Mouse (Mus musculus): ENCODE measurements at regions not wholly inside any gene's neighbourhood (a gene's known extent, or its start where the extent isn't known, plus 50 kb on each side); places are given as distances from the start of the nearest gene placed in this dataset.
A peak's percentile ranks its signal among the peaks of the same experiment; 100 is the strongest.

- WGBS, result 84% methylated on average over 3 of the region's 3 CpGs
- no peak overlapping the region for H3K4me2 ChIP-seq (ENCODE audit: low read length)
- DNase-seq (ENCODE audit: low spot score), result no peak
These were observed 378.2 kb upstream of the Mmadhc start for GRCm38 (mm10) chr2:50674856-50675175.

GRCm38 (mm10) chr2:50674151-50674855 lies 377.7 kb upstream of the Mmadhc start:
- Histone ChIP-seq H3K9ac (ENCODE audit: low read depth, low read length) (no peak overlapping the region), H3K9me3 (replicated peaks; ENCODE audit: low read length) (no peaks in the 10 kb centered on the region), H3K4me1 (replicated peaks; ENCODE audit: insufficient read depth, low read length) (no peaks in the 10 kb centered on the region), H3K4me2 (ENCODE audit: low read length) (no peak overlapping the region), H3K36me3 (ENCODE audit: insufficient read depth, low read length) (no peaks in the 10 kb centered on the region), H3K27ac (no peak overlapping the region), H3K27me3 (ENCODE audit: insufficient read depth, low read length) (no peaks in the 10 kb centered on the region), H3K4me3 (replicated peaks; ENCODE audit: low read depth, low read length) (no peak overlapping the region)
- DNase-seq (ENCODE audit: low spot score) (no peak), ATAC-seq (replicated peaks; ENCODE audit: low FRiP score, low read depth) (no peak)
- WGBS, result 67% methylated on average over 7 of the region's 7 CpGs
- no peak for TF ChIP-seq CTCF (IDR thresholded peaks at IDR 0.05; ENCODE audit: low read depth)

More at GRCm38 (mm10) chr2:50674856-50675175, 378.2 kb upstream of the Mmadhc start:
- Histone ChIP-seq H3K4me3 (replicated peaks; ENCODE audit: low read depth, low read length) (no peak overlapping the region), H3K9me3 (replicated peaks; ENCODE audit: low read length) (no peaks in the 10 kb centered on the region), H3K9ac (ENCODE audit: low read depth, low read length) (no peak overlapping the region), H3K27me3 (ENCODE audit: insufficient read depth, low read length) (no peaks in the 10 kb centered on the region), H3K27ac (no peak overlapping the region), H3K36me3 (ENCODE audit: insufficient read depth, low read length) (no peaks in the 10 kb centered on the region), H3K4me1 (replicated peaks; ENCODE audit: insufficient read depth, low read length) (no peaks in the 10 kb centered on the region)
- no peak for TF ChIP-seq CTCF (IDR thresholded peaks at IDR 0.05; ENCODE audit: low read depth)
- ATAC-seq (replicated peaks; ENCODE audit: low FRiP score, low read depth), result no peak

GRCm38 (mm10) chr2:50669297-50669696 lies 372.7 kb upstream of the Mmadhc start:
- ATAC-seq (replicated peaks; ENCODE audit: low FRiP score, low read depth) (no peak), DNase-seq (ENCODE audit: low spot score) (no peak)
- H3K27ac ChIP-seq, result no peak overlapping the region
- no peaks in the 10 kb centered on the region for H3K9me3 ChIP-seq (replicated peaks; ENCODE audit: low read length)
- H3K27me3 ChIP-seq (ENCODE audit: insufficient read depth, low read length), result no peaks in the 10 kb centered on the region
- no peaks in the 10 kb centered on the region for H3K36me3 ChIP-seq (ENCODE audit: insufficient read depth, low read length)
- no peaks in the 10 kb centered on the region for H3K4me1 ChIP-seq (replicated peaks; ENCODE audit: insufficient read depth, low read length)
- H3K9ac ChIP-seq (ENCODE audit: low read depth, low read length), result no peak overlapping the region
- H3K4me2 ChIP-seq (ENCODE audit: low read length), result no peak overlapping the region
- no peak overlapping the region for H3K4me3 ChIP-seq (replicated peaks; ENCODE audit: low read depth, low read length)
- no peak for TF ChIP-seq CTCF (IDR thresholded peaks at IDR 0.05; ENCODE audit: low read depth)

- Histone ChIP-seq H3K4me2 (ENCODE audit: low read length) (no peak overlapping the region), H3K36me3 (ENCODE audit: insufficient read depth, low read length) (no peaks in the 10 kb centered on the region), H3K27me3 (ENCODE audit: insufficient read depth, low read length) (no peaks in the 10 kb centered on the region), H3K9ac (ENCODE audit: low read depth, low read length) (no peak overlapping the region), H3K27ac (no peak overlapping the region), H3K4me1 (replicated peaks; ENCODE audit: insufficient read depth, low read length) (no peaks in the 10 kb centered on the region), H3K9me3 (replicated peaks; ENCODE audit: low read length) (no peaks in the 10 kb centered on the region), H3K4me3 (replicated peaks; ENCODE audit: low read depth, low read length) (no peak overlapping the region)
- no peak for TF ChIP-seq CTCF (IDR thresholded peaks at IDR 0.05; ENCODE audit: low read depth)
- ATAC-seq (replicated peaks; ENCODE audit: low FRiP score, low read depth) (no peak), DNase-seq (ENCODE audit: low spot score) (no peak)
- WGBS, result 86% methylated on average over 1 of the region's 1 CpGs
These were observed 372.2 kb upstream of the Mmadhc start for GRCm38 (mm10) chr2:50668789-50669188.

GRCm38 (mm10) chr2:50667180-50667579 lies 370.6 kb upstream of the Mmadhc start:
- H3K9ac ChIP-seq (ENCODE audit: low read depth, low read length), result no peak overlapping the region
- no peak overlapping the region for H3K27ac ChIP-seq
- H3K9me3 ChIP-seq (replicated peaks; ENCODE audit: low read length), result no peaks in the 10 kb centered on the region
- no peak overlapping the region for H3K4me3 ChIP-seq (replicated peaks; ENCODE audit: low read depth, low read length)
- DNase-seq (ENCODE audit: low spot score) (peak; percentile 10), ATAC-seq (replicated peaks; ENCODE audit: low FRiP score, low read depth) (no peak)
- 60% methylated on average over 3 of the region's 3 CpGs for WGBS
- no peaks in the 10 kb centered on the region for H3K36me3 ChIP-seq (ENCODE audit: insufficient read depth, low read length)
- H3K4me2 ChIP-seq (ENCODE audit: low read length), result no peak overlapping the region
- no peak for TF ChIP-seq CTCF (IDR thresholded peaks at IDR 0.05; ENCODE audit: low read depth)
- H3K4me1 ChIP-seq (replicated peaks; ENCODE audit: insufficient read depth, low read length), result no peaks in the 10 kb centered on the region
- no peaks in the 10 kb centered on the region for H3K27me3 ChIP-seq (ENCODE audit: insufficient read depth, low read length)

GRCm38 (mm10) chr2:50662504-50662903 lies 365.9 kb upstream of the Mmadhc start:
- Histone ChIP-seq H3K27ac (no peak overlapping the region), H3K9ac (ENCODE audit: low read depth, low read length) (no peak overlapping the region), H3K36me3 (ENCODE audit: insufficient read depth, low read length) (no peaks in the 10 kb centered on the region), H3K4me2 (ENCODE audit: low read length) (no peak overlapping the region), H3K9me3 (replicated peaks; ENCODE audit: low read length) (no peaks in the 10 kb centered on the region), H3K27me3 (ENCODE audit: insufficient read depth, low read length) (no peaks in the 10 kb centered on the region), H3K4me3 (replicated peaks; ENCODE audit: low read depth, low read length) (no peak overlapping the region), H3K4me1 (replicated peaks; ENCODE audit: insufficient read depth, low read length) (no peaks in the 10 kb centered on the region)
- no peak for TF ChIP-seq CTCF (IDR thresholded peaks at IDR 0.05; ENCODE audit: low read depth)
- 77% methylated on average over 1 of the region's 1 CpGs for WGBS
- ATAC-seq (replicated peaks; ENCODE audit: low FRiP score, low read depth) (no peak), DNase-seq (ENCODE audit: low spot score) (no peak)

GRCm38 (mm10) chr2:50660000-50660399 lies 363.4 kb upstream of the Mmadhc start:
- no peak for TF ChIP-seq CTCF (IDR thresholded peaks at IDR 0.05; ENCODE audit: low read depth)
- DNase-seq (ENCODE audit: low spot score) (no peak), ATAC-seq (replicated peaks; ENCODE audit: low FRiP score, low read depth) (no peak)
- Histone ChIP-seq H3K4me3 (replicated peaks; ENCODE audit: low read depth, low read length) (no peak overlapping the region), H3K9ac (ENCODE audit: low read depth, low read length) (no peak overlapping the region), H3K9me3 (replicated peaks; ENCODE audit: low read length) (no peaks in the 10 kb centered on the region), H3K4me2 (ENCODE audit: low read length) (no peak overlapping the region), H3K27me3 (ENCODE audit: insufficient read depth, low read length) (no peaks in the 10 kb centered on the region), H3K4me1 (replicated peaks; ENCODE audit: insufficient read depth, low read length) (no peaks in the 10 kb centered on the region), H3K36me3 (ENCODE audit: insufficient read depth, low read length) (no peaks in the 10 kb centered on the region), H3K27ac (no peak overlapping the region)
- WGBS, result 75% methylated on average over 2 of the region's 2 CpGs

Data from kidney, postnatal 0 days (tissue).